Mouse (Mus musculus) adrenal gland (tissue): ENCODE measurements around the gene Pbxip1.

Experiments
- intact Hi-C: fragments of 180-260 bp; cut with DNase I; formaldehyde crosslinking; loops from one replicate; pipeline ENCODE4 v1.15.1; 2025

Pbxip1 gene

DNA sequence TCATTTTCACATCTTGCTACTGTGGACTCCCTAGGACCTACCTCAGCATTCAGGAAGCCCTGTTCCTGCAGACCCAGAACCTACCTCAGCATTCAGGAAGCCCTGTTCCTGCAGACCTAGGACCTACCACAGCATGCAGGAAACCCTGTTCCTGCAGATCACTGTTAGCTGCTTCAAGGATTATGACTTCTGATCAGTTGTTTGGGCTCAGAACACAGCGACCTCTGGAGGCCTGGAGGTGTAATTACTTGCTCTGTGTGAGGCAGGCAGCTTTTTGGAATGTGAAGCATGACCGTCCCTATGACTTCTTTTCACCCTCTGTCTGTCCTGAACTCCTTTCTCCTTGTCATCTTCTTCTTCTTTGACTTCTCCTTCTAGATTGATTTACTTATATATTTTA is 45.0 kb downstream of the Pbxip1 start:
- intact Hi-C loops: loop anchor here (10.0 kb wide), 1 partner anchor 167 kb away; no protein-coding TSS in a partner anchor

DNA sequence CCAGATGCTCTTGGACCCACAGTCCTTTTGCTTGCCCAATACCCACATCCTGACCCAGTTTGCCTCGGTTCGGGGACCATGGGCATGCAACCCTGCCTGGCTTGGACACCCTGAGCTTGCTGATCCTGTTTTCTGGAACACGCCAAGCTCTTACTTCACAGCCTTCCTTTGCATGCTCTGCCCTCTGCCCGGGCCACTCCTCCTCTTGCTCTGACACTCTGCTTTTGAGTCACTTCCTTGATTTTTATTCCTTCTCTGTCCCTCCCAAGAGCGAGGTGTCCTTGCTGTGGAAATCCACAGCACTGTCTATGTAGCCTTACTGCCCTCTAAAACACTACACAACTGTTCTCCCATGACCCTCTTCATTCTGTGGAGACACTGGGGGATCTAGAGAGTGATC is 45.7 kb downstream of the Pbxip1 start:
- intact Hi-C loops: loop anchor here (10.0 kb wide), 1 partner anchor 167 kb away; no protein-coding TSS in a partner anchor

DNA sequence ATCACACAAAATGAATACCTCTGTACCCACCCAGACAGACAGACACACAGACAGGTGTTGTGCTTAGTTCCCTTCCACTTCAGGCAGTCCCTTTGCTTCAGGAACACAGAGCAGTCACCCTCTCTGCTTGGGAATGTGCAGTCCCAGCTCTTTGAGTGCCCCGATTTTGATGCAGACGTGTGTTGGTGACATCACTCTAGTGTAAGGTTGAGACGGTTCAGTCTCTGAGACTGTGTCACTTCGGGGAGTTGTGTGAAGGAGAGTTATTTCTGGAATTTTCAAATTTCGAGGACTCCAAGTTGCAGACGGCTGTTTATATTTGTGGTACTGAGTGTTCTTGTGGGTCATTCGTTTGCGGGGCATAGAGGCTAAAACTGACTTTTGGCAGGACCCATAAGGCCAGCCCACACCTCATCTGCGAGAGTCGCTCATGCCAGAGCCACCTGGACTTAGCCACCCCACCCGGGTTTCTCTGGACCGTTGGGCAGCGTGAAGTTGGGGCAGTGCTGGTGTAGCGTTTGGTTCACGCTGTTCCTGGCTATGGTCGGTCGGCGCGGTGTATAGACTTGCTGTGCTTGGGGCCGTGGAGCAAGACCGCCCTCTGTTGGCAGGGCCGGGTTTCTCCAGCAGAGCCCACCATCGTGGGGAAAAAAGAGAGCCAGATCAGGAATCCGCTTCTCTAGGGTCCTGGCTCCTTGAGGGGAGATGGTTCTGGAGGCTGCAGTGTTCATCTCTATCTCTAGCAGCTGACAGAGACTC is 48.4 kb downstream of the Pbxip1 start:
- intact Hi-C loops: loop anchor here (2.0 to 10.0 kb wide), 4 partner anchors 28 to 170 kb away; no protein-coding TSS in a partner anchor

DNA sequence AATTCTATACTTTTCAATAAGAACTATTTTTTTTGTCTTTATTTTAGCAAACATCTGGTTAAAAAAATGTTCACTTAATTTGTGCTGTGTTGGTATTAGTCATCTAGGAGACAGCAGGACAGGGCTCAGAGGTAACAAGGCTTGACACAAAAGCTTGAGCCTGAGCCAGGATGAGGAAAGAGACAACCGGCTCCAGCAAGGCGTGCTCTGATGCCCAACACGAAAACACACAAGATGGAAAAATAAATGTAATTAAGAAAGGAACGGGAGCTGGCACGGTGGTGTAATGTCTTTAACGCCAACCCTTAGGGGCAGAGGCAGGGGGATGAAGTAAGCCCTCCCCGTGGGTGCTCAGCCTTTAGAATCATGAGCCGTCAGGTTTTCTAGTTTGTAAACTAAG is 49.6 kb downstream of the Pbxip1 start:
- intact Hi-C loops: loop anchor here (5.0 to 10.0 kb wide), 2 partner anchors 144 to 171 kb away; no protein-coding TSS in a partner anchor

DNA sequence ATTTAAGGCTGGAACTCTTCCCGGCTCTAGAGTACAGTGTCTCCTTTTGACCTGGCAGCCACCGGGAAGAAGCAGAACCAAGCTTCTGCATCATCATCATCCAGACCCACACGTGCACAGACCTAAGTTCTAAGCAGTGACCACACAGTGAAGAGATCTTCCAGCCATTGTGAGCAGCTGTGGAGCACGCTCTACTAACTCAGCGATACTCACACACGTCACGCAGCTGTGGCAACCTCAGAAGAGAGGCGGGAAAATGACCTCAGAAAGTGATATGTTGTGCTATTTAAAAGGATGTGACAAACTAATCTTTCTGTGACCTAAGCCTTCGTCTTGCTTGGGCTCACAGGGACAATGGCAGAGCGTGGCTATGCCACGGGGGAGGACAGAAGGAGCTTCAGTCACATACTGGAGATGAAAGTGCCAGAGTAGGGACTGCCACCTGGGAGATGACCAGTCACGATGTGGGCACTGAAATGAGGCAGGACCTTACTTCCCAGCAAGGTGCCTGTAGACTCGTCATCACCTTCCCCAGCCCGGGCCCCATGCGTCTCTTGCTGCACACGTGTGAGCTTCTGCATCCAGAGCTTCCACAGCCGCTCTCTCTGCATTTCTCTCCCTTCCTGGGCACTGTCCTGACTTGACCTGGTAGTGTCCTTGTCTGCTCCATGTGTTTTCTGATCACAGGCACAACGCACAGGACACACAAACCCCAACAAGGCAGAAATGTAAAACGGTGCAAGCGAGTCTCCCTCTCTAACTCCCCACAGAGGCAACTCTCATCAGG is 50.6 kb downstream of the Pbxip1 start:
- intact Hi-C loops: loop anchor here (5.0 to 10.0 kb wide), 2 partner anchors 145 to 172 kb away; no protein-coding TSS in a partner anchor

DNA sequence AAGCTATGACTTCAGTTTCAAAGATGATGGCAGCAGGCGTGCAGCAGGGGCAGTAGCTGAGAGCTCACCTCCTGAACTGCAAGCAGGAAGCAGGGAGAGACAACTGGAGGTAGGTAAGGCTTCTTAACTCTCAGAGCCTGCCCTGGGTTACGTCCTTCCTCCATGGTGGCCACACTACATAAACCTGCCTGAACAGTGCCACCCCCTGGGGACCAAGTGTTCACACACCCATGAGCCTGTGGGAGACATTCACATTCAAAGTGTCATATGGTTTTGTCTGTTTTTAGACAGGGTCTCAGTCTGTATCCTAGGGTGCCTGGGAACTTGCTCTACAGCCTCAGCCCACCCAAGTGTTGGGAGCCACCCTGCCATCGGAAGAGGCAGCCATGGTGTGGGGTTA is 54.3 kb downstream of the Pbxip1 start:
- intact Hi-C loops: no loop called here

DNA sequence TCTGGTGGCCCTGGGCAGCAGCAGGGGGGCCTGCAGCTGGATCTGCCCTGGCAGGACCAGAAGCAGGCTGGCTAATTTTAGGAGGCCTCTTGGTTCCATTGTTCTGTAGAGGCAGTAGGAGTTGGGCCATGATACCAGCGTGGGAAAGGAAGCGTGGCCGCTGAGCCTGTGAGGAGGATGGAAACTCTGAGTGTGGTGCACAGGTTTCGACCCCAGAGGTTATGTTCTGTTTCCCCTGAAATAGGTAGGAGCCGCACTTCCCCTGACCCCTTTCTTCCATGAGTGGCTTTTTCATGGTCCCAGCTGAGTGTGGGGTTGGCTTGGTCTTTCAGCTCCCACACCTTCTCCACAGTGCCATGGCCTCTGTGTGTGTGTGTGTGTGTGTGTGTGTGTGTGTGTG is 55.1 kb downstream of the Pbxip1 start:
- intact Hi-C loops: no loop called here

DNA sequence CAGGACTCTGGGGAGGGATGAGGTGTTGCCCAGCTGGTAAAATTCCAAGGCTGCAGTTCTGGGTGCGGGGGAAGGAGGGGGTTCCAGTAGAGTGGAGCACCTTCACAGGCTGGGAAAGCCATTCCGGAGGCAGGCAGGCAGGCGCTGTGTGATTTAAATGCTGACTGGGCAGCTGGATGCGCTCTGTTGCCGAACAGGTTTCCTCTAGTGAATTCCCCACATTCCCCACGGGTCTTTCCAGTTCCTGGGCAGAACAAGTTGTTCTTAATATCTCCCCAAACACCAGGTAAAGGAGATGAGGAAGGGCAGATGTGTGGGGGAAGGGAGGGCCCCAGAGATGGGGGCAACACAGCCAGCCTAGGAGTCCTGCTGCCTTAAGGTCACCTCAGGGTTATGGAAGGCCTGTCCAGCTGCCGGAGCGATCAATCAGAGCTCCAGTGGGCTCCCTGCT is 56.2 kb downstream of the Pbxip1 start:
- intact Hi-C loops: no loop called here

DNA sequence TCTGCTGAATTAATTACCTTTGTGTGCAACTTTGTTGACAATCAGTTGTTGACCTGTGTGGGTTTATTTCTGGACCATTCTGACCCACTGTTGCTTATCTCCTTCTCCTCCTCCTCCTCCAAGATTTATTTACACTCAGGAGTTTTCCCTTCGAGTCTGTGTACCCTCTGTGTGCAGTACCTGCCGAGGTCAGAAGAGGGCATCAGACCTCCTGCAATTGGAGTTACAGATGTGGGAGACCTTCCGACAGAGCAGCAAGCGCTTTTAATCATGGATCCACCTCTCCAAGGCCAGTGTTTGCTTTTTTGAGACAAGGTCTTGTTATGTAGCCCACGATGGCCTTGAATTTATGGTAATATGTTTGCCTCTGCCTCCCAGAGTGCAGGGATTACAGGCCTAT is 58.1 kb downstream of the Pbxip1 start:
- intact Hi-C loops: no loop called here

DNA sequence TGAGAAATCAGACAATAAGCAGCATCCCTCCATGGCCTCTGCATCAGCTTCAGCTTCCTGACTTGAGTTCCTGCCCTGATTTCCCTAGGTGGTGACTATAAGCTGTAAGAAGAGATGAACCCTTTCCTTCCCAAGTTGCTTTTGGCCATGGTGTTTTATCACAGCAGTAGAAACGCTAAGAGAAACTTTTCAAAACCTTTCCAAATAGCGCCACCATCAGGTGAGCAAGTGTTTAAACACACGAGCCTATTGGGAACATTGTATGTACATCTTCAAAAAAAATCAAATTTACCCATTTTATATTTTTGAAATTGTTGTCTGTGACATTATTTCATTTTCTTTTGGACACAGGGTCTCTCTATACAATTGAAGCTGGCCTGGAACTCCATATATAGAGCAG is 59.9 kb downstream of the Pbxip1 start:
- intact Hi-C loops: no loop called here

DNA sequence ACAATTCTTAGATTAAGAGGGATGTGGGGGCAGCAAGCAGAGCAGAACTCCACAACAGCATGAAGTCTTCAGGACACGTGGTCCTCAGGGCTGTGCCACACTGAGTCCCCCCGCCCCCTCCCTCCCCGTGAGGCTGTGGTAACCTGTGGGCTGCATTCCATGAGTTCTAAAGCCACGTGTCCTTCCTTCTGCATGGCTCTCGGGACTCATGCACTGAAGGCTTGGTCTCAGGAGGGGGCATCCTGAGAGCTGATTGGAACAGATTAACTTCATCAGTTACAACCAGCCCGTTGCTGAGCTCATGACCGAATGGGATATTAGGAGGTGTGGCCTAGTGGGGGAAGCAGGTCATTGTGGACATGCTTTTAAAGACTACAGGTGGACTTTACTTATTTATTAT is 63.2 kb downstream of the Pbxip1 start:
- intact Hi-C loops: no loop called here
